Mouse (Mus musculus) skeletal muscle tissue, adult 2 months (tissue): ENCODE results near the gene Ung.

Experiments
- DNase-seq: peaks from one replicate; pipeline ENCODE4 v3.0.0-alpha.2; 2012; ENCODE audit warnings: low read depth, low spot score

The Ung gene

GRCm38 (mm10) chr5:114130698-114131520, 723 bp downstream of the Ung start:
- peak; percentile 85 for DNase-seq

GRCm38 (mm10) chr5:114131521-114131840, 1.3 kb downstream of the Ung start:
- DNase-seq: peak; percentile 75

DNA sequence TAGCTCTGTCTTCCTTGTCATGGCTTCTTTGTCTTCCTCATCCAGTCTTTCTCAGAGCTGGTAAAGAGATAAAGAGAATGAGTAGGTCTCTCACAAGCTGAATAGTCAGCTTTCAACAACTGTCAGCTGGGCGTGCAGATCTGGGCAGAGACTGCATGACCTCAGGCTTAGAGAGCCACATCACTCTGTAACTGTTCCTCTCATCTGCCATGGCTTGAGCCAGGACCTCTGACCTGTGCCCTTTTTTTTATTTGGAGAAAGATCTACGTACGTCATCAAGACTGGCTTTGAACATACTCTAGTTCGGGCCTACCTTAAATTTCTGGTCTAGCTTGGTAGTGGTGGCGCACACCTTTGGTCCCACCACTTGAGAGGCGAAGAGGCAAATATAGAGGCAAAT, 2.7 kb downstream of the Ung start:
- DNase-seq: no peak

- DNase-seq: no peak
These were observed 3.9 kb downstream of the Ung start for GRCm38 (mm10) chr5:114134091-114134534.

- DNase-seq: no peak
These were observed 5.3 kb downstream of the Ung start for GRCm38 (mm10) chr5:114135516-114135915.

- DNase-seq: no peak
These were observed 7.5 kb downstream of the Ung start for GRCm38 (mm10) chr5:114137481-114138276.

- DNase-seq: no peak
These were observed 8.3 kb downstream of the Ung start for GRCm38 (mm10) chr5:114138277-114139164.

DNA sequence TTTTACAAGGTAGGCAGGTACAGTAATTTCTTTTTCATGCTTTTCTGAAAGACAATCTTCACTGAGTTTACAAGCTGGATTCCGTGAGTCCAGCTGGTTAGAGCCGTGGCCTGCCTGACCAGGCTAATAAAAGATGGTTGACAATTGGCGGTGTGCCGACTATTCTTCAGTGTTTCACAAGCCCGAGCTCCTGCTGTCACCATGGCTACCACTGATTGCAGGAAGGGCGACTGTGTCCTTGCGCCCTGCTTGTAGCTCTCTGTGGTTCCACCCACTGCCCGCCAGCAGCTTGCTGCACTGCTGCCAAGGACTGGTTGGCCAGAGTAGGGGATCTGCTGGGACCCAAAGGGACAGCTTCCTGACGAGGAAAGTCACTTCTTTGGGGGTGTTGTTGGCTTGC, 9.0 kb downstream of the Ung start:
- peak; percentile 78 for DNase-seq

- DNase-seq: peak; percentile 91
These were observed 16.1 kb downstream of the Ung start, which contains the start of gene Acacb for GRCm38 (mm10) chr5:114146028-114146888. TSS of gene Acacb (plus strand) at chr5:114146535.

DNA sequence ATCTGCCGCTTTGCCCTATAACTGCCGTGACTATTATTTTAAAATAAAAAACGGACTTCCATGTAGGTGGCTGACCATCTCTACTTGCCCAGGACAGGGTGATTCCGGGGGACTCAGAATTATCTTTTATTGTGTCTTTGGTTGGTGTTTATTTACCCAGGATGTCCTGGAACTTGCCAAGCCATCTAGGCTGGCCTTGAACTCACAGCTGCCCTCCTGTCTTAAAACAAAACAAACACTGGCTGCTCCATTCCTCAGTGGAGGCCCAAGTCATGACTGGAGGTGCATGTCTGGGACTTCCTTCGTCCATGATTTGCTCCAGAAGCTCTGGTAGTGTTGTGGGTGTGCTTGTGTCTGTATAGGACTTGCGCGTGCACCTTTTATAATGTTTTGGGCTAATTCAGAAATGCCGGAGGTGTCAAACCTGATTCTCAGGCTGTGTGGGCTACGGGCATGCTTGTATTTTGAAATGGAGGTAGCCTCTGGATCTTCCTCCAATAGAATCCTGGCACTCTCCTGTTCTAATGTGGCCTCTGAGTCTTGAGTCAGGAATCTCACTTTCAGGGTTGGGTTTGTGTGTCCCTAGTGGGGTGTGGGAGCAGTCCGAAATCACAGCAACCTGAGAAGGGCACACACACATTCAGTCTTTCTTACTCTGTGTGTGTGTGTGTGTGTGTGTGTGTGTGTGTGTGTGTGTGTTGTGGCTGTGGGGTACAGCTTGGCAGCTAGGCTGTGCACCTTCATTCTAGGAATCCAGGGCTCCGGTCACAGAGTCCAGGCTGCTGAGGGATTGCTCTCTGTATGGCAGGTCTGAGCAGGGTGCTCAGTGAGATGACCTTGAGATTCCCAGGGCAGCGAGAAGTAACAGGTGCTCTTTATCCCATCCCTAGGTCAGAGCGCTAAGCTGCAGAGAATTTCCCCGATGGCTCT, 17.1 kb downstream of the Ung start:
- DNase-seq: peak; percentile 83

GRCm38 (mm10) chr5:114152359-114153092, 22.3 kb downstream of the Ung start:
- DNase-seq: no peak

DNA sequence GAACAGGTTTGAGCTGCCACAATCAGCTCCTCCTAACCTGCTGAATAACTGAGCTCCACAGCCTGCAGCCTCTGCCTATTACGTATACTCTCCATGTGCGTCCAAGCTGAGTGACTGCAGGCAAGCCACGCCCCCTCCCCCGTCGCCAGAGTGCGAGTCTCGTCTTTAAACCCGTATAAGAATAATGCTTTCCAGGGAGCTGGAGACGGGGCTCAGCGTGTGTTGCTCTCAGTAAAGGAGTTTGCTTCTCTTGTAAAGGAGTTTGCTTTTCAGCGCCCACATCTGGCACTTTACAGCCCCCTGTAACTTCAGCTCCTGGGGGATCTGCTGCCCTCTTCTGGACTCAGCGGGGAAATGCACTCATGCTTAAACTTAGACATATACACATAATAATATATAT, 23.3 kb downstream of the Ung start:
- DNase-seq: no peak

DNA sequence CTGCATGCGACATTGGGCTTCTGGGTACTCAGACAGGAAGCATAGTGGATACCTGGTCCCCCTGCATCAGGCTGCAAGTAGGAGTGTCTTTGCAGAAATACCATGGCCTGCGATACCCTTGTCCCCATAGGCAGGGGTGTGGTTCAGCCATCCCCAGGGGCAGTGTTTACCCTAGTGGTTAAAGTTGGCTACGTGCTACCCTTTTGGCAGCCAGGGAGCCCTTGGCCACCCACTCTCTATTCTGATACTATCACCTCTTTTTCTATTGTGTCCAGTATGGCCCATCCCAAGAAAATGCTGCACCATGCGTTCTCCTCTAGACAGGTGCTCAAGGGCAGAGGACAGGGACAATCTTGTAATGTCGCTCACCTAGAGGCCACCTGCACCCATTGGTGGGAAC, 24.6 kb downstream of the Ung start:
- no peak for DNase-seq

GRCm38 (mm10) chr5:114155168-114155933, 25.2 kb downstream of the Ung start:
- peak; percentile 79 for DNase-seq

DNA sequence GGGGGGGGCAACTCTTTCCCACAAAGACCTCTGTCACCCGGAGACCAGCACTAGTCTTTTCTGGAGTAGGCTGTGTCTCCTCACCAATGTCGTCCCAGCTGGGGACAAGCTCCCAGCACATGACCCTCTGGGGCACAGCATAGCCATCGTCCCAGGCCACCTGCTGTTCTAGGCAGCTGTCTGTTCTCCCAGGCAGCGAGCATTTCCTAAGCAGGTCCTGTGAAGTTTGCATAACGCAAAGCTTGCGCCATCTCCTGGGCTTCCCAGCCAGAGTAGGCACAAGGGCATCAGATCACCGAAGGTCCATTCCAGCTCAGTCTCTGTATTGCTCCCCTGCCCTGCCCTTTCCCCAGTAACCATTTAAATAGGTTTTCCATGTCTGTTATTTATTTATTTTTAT, 27.1 kb downstream of the Ung start:
- DNase-seq: peak; percentile 63

- no peak for DNase-seq
These were observed 31.2 kb downstream of the Ung start for GRCm38 (mm10) chr5:114161424-114161823.

DNA sequence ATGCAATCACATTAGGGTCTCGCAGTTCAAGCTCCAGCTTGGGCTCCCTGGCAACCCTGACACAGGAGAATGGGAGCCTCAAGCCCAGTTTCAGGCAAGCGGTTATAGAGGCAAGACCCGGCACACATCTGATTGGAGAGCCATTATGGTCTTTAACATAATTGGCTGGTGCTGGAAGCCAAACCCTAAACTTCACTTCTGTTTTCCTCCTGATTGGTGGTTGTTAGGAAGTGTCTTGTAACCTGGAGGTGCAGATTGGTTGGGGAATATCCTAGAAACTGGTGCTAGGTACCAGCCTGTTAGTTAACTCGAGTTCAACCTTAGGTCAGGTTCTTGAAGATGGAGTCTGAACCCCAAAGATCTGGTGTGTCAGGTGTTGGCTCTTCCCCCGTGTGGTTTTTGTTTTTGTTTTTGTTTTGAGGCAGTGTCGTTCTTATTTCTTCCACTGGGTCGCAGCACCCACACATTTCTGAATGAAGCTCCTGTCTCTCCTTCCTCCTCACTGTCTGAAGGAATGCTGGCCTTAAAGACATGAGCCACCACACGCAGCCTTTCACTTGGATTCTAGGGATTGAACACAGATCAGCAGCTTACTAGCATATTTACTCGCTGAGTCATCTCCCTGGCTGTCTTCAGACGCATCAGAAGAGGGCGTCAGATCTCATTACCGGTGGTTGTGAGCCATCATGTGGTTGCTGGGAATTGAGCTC, 32.1 kb downstream of the Ung start:
- no peak for DNase-seq
